Comparison of ENCODE assay signal across 9 mouse cellular contexts in the genomic region with DNA sequence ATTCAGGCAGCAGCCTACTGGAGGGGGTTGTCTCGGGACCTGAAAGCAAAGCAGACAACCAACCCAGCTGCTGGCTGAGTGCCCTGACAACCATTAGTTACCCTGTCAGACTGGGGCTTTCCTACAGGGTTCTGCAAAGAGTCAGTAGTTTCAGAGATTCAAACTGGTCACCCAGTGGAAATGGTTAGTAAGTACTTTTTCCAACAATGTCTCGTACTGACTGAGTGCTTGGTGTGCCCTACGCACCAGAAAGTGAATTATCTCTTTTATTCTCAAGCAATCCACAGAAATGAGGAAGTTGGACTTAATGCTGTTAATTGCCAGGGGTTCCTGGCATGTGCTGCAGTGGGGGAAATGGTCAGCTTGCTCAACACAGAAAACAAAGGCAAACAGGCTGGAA. TPM values are rescaled to one million over a fixed set of nuclear protein-coding genes. Genes with fewer than 3 reads are reported as not detected.
DNase-seq lines count a peak whose midpoint lies in the region.
"Had no signal": no experiment of that assay in that cellular context is flagged by ENCODE, and none has a peak within 500 bp of the region (broad histone marks: within the 10 kb centered on the region; RNA-seq: fewer than 3 reads in every experiment).

No protein-coding gene starts in this region.

- H3K27ac ChIP-seq in brown adipose tissue, adult 24 weeks (replicated peaks; ENCODE audit: low read depth, low read length): 0 out of 2 replicates have a peak overlapping the region, but pooled peaks have one; percentile 60
- H3K27ac ChIP-seq: embryonic facial prominence, embryonic 12.5 days had no signal

- H3K4me1 ChIP-seq in brown adipose tissue, adult 24 weeks (ENCODE audit: control insufficient read depth, insufficient read depth, insufficient read length, low read length): 0 out of 2 replicates have a peak, but pooled peaks cover 3% of the 10 kb centered on the region
- H3K4me1 ChIP-seq: embryonic facial prominence, embryonic 12.5 days had no signal

- H3K4me3 ChIP-seq in brown adipose tissue, adult 24 weeks (ENCODE audit: insufficient read depth, low read depth, low read length): no peak overlapping the region
- H3K4me3 ChIP-seq: embryonic facial prominence, embryonic 12.5 days had no signal

- intact Hi-C loops in gastrocnemius, postnatal 14 days (cut with DNase I; ENCODE audit: low total_unique reads): no loop called here

- no peaks in the 10 kb centered on the region for H3K36me3 ChIP-seq in splenic B cell, adult 2 months (ENCODE audit: control insufficient read depth, insufficient read depth, low read length, poor library complexity, severe bottlenecking)
- H3K36me3 ChIP-seq: embryonic facial prominence, embryonic 12.5 days had no signal

- peak; percentile 32 for DNase-seq in gastrocnemius, postnatal 14 days
- no peak for DNase-seq in gastrocnemius, postnatal 25 days
- DNase-seq in ovary, postnatal 14 days (ENCODE audit: low spot score): peak; percentile 32
- no peak for DNase-seq in ovary, adult 18-20 months (ENCODE audit: low spot score)
- peak; percentile 53 for DNase-seq in splenic B cell, adult 2 months (ENCODE audit: low read depth, low spot score)
- no peak for DNase-seq in cerebellum, adult 18-20 months
- DNase-seq in natural killer cell, adult 2 months (ENCODE audit: low spot score in 2 of 2): no peak

- no peaks in the 10 kb centered on the region; the same call in 1 of the 2 replicates for H3K27me3 ChIP-seq in splenic B cell, adult 2 months (ENCODE audit: control insufficient read depth, insufficient read depth, low read length, poor library complexity, severe bottlenecking)
- H3K27me3 ChIP-seq: embryonic facial prominence, embryonic 12.5 days had no signal

RNA-seq across cellular contexts. Expression of gene Stxbp3, which starts 10.2 kb away (rescaled TPM):
- total RNA-seq in gastrocnemius, postnatal 14 days (2021): 10 to 100 TPM; 25.9 to 29.9 TPM
- total RNA-seq in gastrocnemius, postnatal 25 days (2021): 10 to 100 TPM; 23.5 to 26.4 TPM
- 21.5 and 25.5 TPM in 2 replicates for polyA plus RNA-seq in brown adipose tissue, adult 24 weeks (2012; ENCODE audit: insufficient read depth, insufficient read length, missing spikeins)

RNA-seq across cellular contexts. Expression of gene Fndc7, which starts 39.3 kb away (rescaled TPM):
- under 1 TPM in 1 of 2 experiments, not detected in 1; 0.08 TPM for total RNA-seq in gastrocnemius, postnatal 14 days (2021)
- not detected for total RNA-seq in gastrocnemius, postnatal 25 days (2021)
- polyA plus RNA-seq in brown adipose tissue, adult 24 weeks (2012; ENCODE audit: insufficient read depth, insufficient read length, missing spikeins): 0.38 TPM in 1 of 2 replicates, not detected in the other

Comparison
In these comparisons a context has a peak if more than half of its experiments do, and no peak if none do; other contexts are left out.
1. DNase-seq: peak in gastrocnemius, postnatal 14 days (single experiment), ovary, postnatal 14 days (single experiment) and splenic B cell, adult 2 months (single experiment); none in gastrocnemius, postnatal 25 days (single experiment), ovary, adult 18-20 months (single experiment), cerebellum, adult 18-20 months (0 of 2) and natural killer cell, adult 2 months (0 of 2).